Mouse (Mus musculus) midbrain, embryonic 11.5 days (tissue): ENCODE measurements around the gene Taok2. TPM values are rescaled to one million over a fixed set of nuclear protein-coding genes. Genes with fewer than 3 reads are reported as not detected.

Source experiments
- ATAC-seq: fragments of 200-750 bp; cut with Nextera tagmentation; 2 replicates; pipeline ENCODE4 v1.8.0; 2017; ENCODE audit warnings: moderate TSS enrichment, moderate library complexity; ENCODE audit not compliant: low FRiP score
- DNase-seq: peaks from one replicate; pipeline ENCODE4 v3.0.0; 2015; ENCODE audit warnings: low spot score; ENCODE audit errors: missing footprints
- H3K27ac ChIP-seq: fragments of 300-500 bp; sonication (generic); 2 replicates; pipeline ENCODE4 v1.5.1; 2014; ENCODE audit warnings: low read depth, low read length
- H3K27me3 ChIP-seq: fragments of 300-500 bp; sonication (generic); 2 replicates; pipeline ENCODE4 v1.6.1; 2014; ENCODE audit warnings: mild to moderate bottlenecking, low read length, moderate library complexity, mixed read lengths; ENCODE audit not compliant: control insufficient read depth, insufficient read depth
- H3K36me3 ChIP-seq: fragments of 300-500 bp; sonication (generic); 2 replicates; pipeline ENCODE4 v1.6.1; 2014; ENCODE audit warnings: mild to moderate bottlenecking, low read length, moderate library complexity, mixed read lengths; ENCODE audit not compliant: control insufficient read depth, insufficient read depth
- H3K4me1 ChIP-seq: fragments of 300-500 bp; sonication (generic); 2 replicates; pipeline ENCODE4 v1.6.1; 2014; ENCODE audit warnings: low read length; ENCODE audit not compliant: control insufficient read depth, insufficient read depth
- H3K4me2 ChIP-seq: fragments of 300-500 bp; sonication (generic); 2 replicates; pipeline ENCODE4 v1.6.1; 2014; ENCODE audit warnings: mild to moderate bottlenecking, moderate library complexity
- H3K4me3 ChIP-seq: fragments of 300-500 bp; sonication (generic); 2 replicates; pipeline ENCODE4 v1.5.1; 2014; ENCODE audit warnings: low read depth, low read length
- H3K9ac ChIP-seq: fragments of 300-500 bp; sonication (generic); 2 replicates; pipeline ENCODE4 v1.6.1; 2014; ENCODE audit warnings: low read length
- H3K9me3 ChIP-seq: fragments of 300-500 bp; sonication (generic); 2 replicates; pipeline ENCODE4 v1.6.1; 2016; ENCODE audit warnings: low read length; ENCODE audit not compliant: control insufficient read depth
- WGBS: fragments of 180-500 bp; shearing (Covaris S2); extraction: QIAGEN DNeasy Blood & Tissue Kit; methylation state at CpG from one replicate; pipeline ENCODE4 v1.1.7; 2014; 5-methylcytosine and 5-hydroxymethylcytosine counted together
- polyA plus RNA-seq: library from polyadenylated mRNA; unstranded; fragments of >200 nt; fragmentation: Nextera tagmentation; extraction: Ambion mirVana; gene quantifications from 2 replicates; pipeline ENCODE4 v1.2.1, GENCODE M21; 2014

The Taok2 gene
- polyA plus RNA-seq, 1 experiment from 2014 or later, result 27.2 TPM

- H3K4me2 ChIP-seq, result peak within 1 kb of the TSS; percentile 66
- peak; percentile 69 for ATAC-seq
- H3K27ac ChIP-seq, result peak within 1 kb of the TSS; percentile 77
- H3K9ac ChIP-seq, result peak within 1 kb of the TSS; percentile 81
- H3K36me3 ChIP-seq, result peaks cover 25% of the 10 kb centered on the region
- DNase-seq, result peak; percentile 100
- no peaks in the 10 kb centered on the region for H3K9me3 ChIP-seq
- H3K27me3 ChIP-seq, result no peaks in the 10 kb centered on the region
- H3K4me3 ChIP-seq, result peak within 1 kb of the TSS; percentile 57
- under 1% methylated on average over 41 of the region's 41 CpGs for WGBS
- peaks cover 26% of the 10 kb centered on the region for H3K4me1 ChIP-seq
Observed at GRCm38 (mm10) chr7:126862147-126862784, 22.2 kb downstream of the Taok2 start, which contains the start of gene Ino80e. Gene Ino80e (minus strand): TSS chr7:126862377.

GRCm38 (mm10) chr7:126861429-126862130 is 22.9 kb downstream of the Taok2 start, which contains the start of gene Hirip3:
Gene Hirip3 (plus strand): TSS chr7:126861972.
- Histone ChIP-seq H3K4me2 (peak within 1 kb of the TSS; percentile 66), H3K9ac (peak within 1 kb of the TSS; percentile 81), H3K27ac (peak within 1 kb of the TSS; percentile 77), H3K27me3 (no peaks in the 10 kb centered on the region), H3K9me3 (no peaks in the 10 kb centered on the region), H3K4me3 (peak within 1 kb of the TSS; percentile 57), H3K36me3 (peaks cover 22% of the 10 kb centered on the region), H3K4me1 (peaks cover 26% of the 10 kb centered on the region)
- ATAC-seq (peak; percentile 90), DNase-seq (peak; percentile 99)
- WGBS, result 3% methylated on average over 42 of the region's 42 CpGs

GRCm38 (mm10) chr7:126860987-126861386 is 23.5 kb downstream of the Taok2 start:
- Histone ChIP-seq H3K27me3 (no peaks in the 10 kb centered on the region), H3K36me3 (peaks cover 19% of the 10 kb centered on the region), H3K27ac (no peak overlapping the region), H3K4me2 (peak overlapping the region; percentile 66), H3K9me3 (no peaks in the 10 kb centered on the region), H3K4me3 (peak overlapping the region; percentile 57), H3K4me1 (peaks cover 26% of the 10 kb centered on the region), H3K9ac (peak overlapping the region; percentile 81)
- DNase-seq (no peak), ATAC-seq (no peak)
- 83% methylated on average over 5 of the region's 5 CpGs for WGBS

DNA sequence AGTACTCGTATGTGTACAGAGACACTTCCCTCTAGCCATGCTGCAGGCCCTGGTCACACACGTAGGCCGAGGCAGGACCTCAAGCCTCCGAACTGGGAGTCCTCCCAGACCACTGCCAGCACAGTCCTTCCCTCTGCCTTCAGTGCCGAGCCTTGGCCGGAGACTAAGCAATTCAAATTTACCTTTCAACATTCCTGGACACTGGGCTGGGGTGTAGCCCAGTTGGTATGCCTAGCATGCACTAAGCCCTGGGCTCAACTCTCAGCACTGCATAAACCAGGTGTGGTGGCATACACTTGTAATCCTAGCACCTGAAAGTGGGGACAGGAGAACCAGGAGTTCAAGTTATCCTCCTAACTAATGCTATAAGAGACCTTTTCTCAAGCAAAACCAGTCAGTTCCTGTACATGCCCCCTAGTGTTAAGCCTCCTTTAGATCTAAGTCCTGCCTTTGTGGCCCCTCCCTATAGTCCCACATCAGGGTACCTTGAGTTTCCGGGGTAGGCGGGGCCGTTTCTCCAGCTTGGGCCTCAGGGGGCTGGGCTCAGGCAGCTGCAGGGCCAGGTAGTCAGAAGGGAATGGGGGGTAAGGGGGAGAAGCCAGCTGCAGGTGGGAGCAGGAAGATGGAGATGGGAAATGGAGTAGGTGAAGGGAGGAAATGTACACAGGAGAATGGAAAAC is 27.6 kb downstream of the Taok2 start:
- ATAC-seq, result no peak
- Histone ChIP-seq H3K27ac (no peak overlapping the region), H3K9me3 (no peaks in the 10 kb centered on the region), H3K27me3 (no peaks in the 10 kb centered on the region; the same call in 1 of the 2 replicates), H3K4me2 (no peak overlapping the region), H3K9ac (no peak overlapping the region), H3K4me3 (no peak overlapping the region), H3K36me3 (peaks cover 26% of the 10 kb centered on the region), H3K4me1 (peaks cover 10% of the 10 kb centered on the region)
- no peak for DNase-seq
- WGBS, result 74% methylated on average over 9 of the region's 9 CpGs

DNA sequence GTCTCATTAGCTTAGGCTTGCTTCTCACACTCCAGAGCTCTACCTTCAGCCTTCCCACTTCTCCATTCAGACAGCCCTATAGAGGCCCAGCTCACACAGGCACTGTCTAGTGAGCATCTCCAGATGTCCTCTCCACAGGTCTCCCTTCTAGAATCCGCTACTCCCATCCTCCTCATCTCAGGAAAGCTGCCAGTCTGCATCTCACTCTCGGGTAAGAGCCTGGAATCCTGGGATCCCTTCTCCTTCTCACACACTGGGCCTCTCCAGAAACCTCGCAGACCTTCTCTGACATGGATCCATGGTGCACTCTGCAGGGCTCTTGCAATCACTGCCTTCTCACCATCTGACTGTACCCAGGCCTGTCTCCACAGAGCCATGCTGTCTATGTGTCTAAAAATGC is 28.9 kb downstream of the Taok2 start:
- H3K9ac ChIP-seq, result no peak overlapping the region
- H3K9me3 ChIP-seq, result no peaks in the 10 kb centered on the region
- no peak overlapping the region for H3K27ac ChIP-seq
- ATAC-seq (no peak), DNase-seq (no peak)
- H3K27me3 ChIP-seq, result no peaks in the 10 kb centered on the region; the same call in 1 of the 2 replicates
- peaks cover 26% of the 10 kb centered on the region for H3K36me3 ChIP-seq
- H3K4me1 ChIP-seq, result peaks cover 9% of the 10 kb centered on the region
- no peak overlapping the region for H3K4me2 ChIP-seq
- no peak overlapping the region for H3K4me3 ChIP-seq
- WGBS, result 85% methylated on average over 3 of the region's 3 CpGs

- ATAC-seq, result no peak
- Histone ChIP-seq H3K36me3 (peaks cover 21% of the 10 kb centered on the region; the same call in 1 of the 2 replicates), H3K4me1 (peaks cover 14% of the 10 kb centered on the region)
Observed at GRCm38 (mm10) chr7:126853454-126853853, 31.0 kb downstream of the Taok2 start.

DNA sequence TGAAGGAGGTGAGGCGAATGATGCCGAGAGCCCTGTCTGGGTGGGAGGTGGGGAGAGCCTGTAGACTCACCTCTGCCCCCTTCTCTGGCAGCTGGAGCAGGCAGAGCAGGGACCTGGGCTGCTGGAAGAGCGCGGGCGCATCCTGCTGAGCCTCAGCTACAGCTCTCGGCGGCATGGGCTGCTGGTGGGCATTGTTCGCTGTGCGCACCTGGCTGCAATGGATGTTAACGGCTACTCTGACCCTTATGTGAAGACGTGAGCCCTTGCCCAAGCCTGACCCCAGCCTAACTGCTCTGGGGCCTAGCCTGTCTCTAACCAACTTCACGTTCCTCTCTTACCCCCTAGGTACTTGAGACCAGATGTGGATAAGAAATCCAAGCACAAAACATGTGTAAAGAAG is 33.3 kb downstream of the Taok2 start:
- Histone ChIP-seq H3K4me3 (no peak overlapping the region), H3K27me3 (peaks cover 17% of the 10 kb centered on the region), H3K4me1 (peaks cover 22% of the 10 kb centered on the region), H3K27ac (no peak overlapping the region), H3K9ac (0 out of 2 replicates have a peak overlapping the region, but pooled peaks have one; percentile 28), H3K36me3 (peaks cover 19% of the 10 kb centered on the region; the same call in 1 of the 2 replicates), H3K4me2 (no peak overlapping the region), H3K9me3 (no peaks in the 10 kb centered on the region)
- no peak for ATAC-seq
- no peak for DNase-seq
- whole genome bisulfite sequencing, result 36% methylated on average over 12 of the region's 12 CpGs

More at GRCm38 (mm10) chr7:126853454-126853853, 31.0 kb downstream of the Taok2 start:
- DNase-seq, result no peak
- no peak overlapping the region for H3K4me2 ChIP-seq
- no peak overlapping the region for H3K9ac ChIP-seq
- H3K4me3 ChIP-seq, result no peak overlapping the region
- 87% methylated on average over 5 of the region's 5 CpGs for WGBS
- no peaks in the 10 kb centered on the region for H3K9me3 ChIP-seq
- H3K27me3 ChIP-seq, result peaks cover 12% of the 10 kb centered on the region
- no peak overlapping the region for H3K27ac ChIP-seq

DNA sequence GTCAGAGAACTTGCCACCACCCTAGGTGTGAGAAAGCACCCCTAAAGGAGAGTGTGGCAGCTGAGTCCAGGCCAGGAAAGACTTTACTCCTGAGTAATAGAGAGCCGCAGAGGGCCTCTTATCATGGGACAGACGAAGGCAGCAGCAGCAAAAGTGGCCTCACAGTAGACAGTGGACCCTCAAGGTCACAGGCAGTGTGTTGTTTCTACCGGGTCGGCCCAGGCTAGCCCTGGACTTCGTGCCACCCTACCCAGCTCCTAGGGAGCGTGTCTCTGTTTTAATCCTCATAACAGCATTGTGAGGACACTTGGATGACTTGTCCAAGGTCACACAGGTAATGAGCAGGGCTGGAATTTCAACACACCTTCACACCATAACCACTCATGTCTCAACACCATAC is 34.3 kb downstream of the Taok2 start:
- Histone ChIP-seq H3K4me3 (no peak overlapping the region), H3K36me3 (peaks cover 13% of the 10 kb centered on the region; the same call in 1 of the 2 replicates), H3K9me3 (no peaks in the 10 kb centered on the region), H3K9ac (no peak overlapping the region), H3K27me3 (peaks cover 17% of the 10 kb centered on the region), H3K4me2 (no peak overlapping the region), H3K27ac (no peak overlapping the region), H3K4me1 (peaks cover 22% of the 10 kb centered on the region)
- no peak for DNase-seq
- 90% methylated on average over 6 of the region's 6 CpGs for WGBS
- no peak for ATAC-seq
